Mouse (Mus musculus) adrenal gland, adult (tissue): ENCODE data around the gene Gm17469.
"Not testable (repeated sequence)": the region's sequence is repeated elsewhere in the genome, so short reads cannot be mapped to it uniquely, and the experiment has no call there.

Experiments
- DNase-seq, 2 experiments: peaks; one replicate each; pipeline ENCODE4 v3.0.0; 2022 to 2023; ENCODE audit warnings: low spot score in 1 of 2; ENCODE audit not compliant: inconsistent age in 2 of 2

The Gm17469 gene

DNA sequence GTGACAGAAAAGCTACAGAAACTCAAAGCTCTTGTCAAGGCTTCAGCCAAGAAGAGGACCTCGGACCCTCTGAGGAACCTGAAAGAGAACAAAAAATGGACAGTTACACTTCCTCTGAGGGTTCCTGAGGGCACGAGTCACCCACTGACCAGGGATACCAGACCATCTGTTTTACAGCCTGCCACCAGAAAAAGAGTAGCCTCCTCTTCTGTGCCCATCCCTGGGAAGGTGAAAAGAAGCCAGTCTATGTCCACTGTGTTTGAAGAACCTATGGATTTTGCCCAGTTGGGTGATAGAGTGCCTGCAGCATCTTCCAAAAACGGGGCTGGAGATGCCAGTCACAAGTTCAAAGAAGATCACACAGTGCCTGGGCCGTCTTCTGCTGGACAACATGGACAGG lies at the start of gene Gm17469:
Gene Gm17469, plus strand, starts transcription at position 301 of the 400 bp plus-strand sequence.
- DNase-seq = not testable (repeated sequence)
